Mouse (Mus musculus): ENCODE results near the gene Hipk1. TPM values are rescaled to one million over a fixed set of nuclear protein-coding genes. Genes with fewer than 3 reads are reported as not detected.

The Hipk1 gene
- polyA plus RNA-seq, 1 experiment from 2014 or later, result 10.8 TPM

- Histone ChIP-seq H3K4me2 (no peak overlapping the region), H3K9ac (no peak overlapping the region), H3K4me3 (no peak overlapping the region), H3K36me3 (no peaks in the 10 kb centered on the region), H3K9me3 (no peaks in the 10 kb centered on the region), H3K27me3 (no peaks in the 10 kb centered on the region), H3K4me1 (peaks cover 5% of the 10 kb centered on the region; the same call in 1 of the 2 replicates), H3K27ac (no peak overlapping the region)
- 35% methylated on average over 6 of the region's 6 CpGs for WGBS
- ATAC-seq (ENCODE audit: insufficient number of reproducible peaks, low FRiP score, low TSS enrichment, low read depth), result no peak
Measured at GRCm38 (mm10) chr3:103704661-103705060, 86.7 kb downstream of the Hipk1 start.

GRCm38 (mm10) chr3:103696388-103696925 lies 94.9 kb downstream of the Hipk1 start:
- ATAC-seq (ENCODE audit: insufficient number of reproducible peaks, low FRiP score, low TSS enrichment, low read depth), result no peak
- Histone ChIP-seq H3K4me2 (no peak overlapping the region), H3K4me3 (no peak overlapping the region), H3K9me3 (no peaks in the 10 kb centered on the region), H3K27ac (no peak overlapping the region), H3K4me1 (no peaks in the 10 kb centered on the region), H3K36me3 (no peaks in the 10 kb centered on the region), H3K9ac (no peak overlapping the region), H3K27me3 (no peaks in the 10 kb centered on the region)
- WGBS, result 79% methylated on average over 1 of the region's 1 CpGs

GRCm38 (mm10) chr3:103695556-103695955 lies 95.8 kb downstream of the Hipk1 start:
- Histone ChIP-seq H3K9me3 (no peaks in the 10 kb centered on the region), H3K36me3 (no peaks in the 10 kb centered on the region), H3K9ac (no peak overlapping the region), H3K27ac (no peak overlapping the region), H3K27me3 (no peaks in the 10 kb centered on the region), H3K4me2 (no peak overlapping the region), H3K4me3 (no peak overlapping the region), H3K4me1 (no peaks in the 10 kb centered on the region)
- WGBS, result 51% methylated on average over 3 of the region's 3 CpGs
- ATAC-seq (ENCODE audit: insufficient number of reproducible peaks, low FRiP score, low TSS enrichment, low read depth), result no peak

GRCm38 (mm10) chr3:103690506-103690905 lies 100.9 kb downstream of the Hipk1 start:
- no peaks in the 10 kb centered on the region for H3K4me1 ChIP-seq
- H3K36me3 ChIP-seq, result no peaks in the 10 kb centered on the region
- no peak overlapping the region for H3K4me2 ChIP-seq
- H3K27ac ChIP-seq, result no peak overlapping the region
- ATAC-seq (ENCODE audit: insufficient number of reproducible peaks, low FRiP score, low TSS enrichment, low read depth), result no peak
- H3K9ac ChIP-seq, result no peak overlapping the region
- WGBS, result 80% methylated on average over 3 of the region's 3 CpGs
- no peak overlapping the region for H3K4me3 ChIP-seq
- no peaks in the 10 kb centered on the region for H3K9me3 ChIP-seq
- H3K27me3 ChIP-seq, result no peaks in the 10 kb centered on the region

Other genes starting within 250 kb of the Hipk1 start
- gene Syt6, start 216.3 kb downstream of the Hipk1 start, polyA plus RNA-seq (2015; fragmentation: Nextera tagmentation; extraction: Ambion mirVana), result 0.36 and 0.45 TPM in 2 replicates
- 0.06 and 0.25 TPM in 2 replicates for gene Atg4a-ps, start 145.5 kb downstream of the Hipk1 start, polyA plus RNA-seq (2015; fragmentation: Nextera tagmentation; extraction: Ambion mirVana)
- gene Olfml3, start 53.6 kb downstream of the Hipk1 start, polyA plus RNA-seq (2015; fragmentation: Nextera tagmentation; extraction: Ambion mirVana), result 71.8 and 79.7 TPM in 2 replicates
- not detected in 2 replicates for gene Gm10964, start 52.2 kb downstream of the Hipk1 start, polyA plus RNA-seq (2015; fragmentation: Nextera tagmentation; extraction: Ambion mirVana)
- 23.2 and 24.6 TPM in 2 replicates for gene Dclre1b, start 17.9 kb upstream of the Hipk1 start, polyA plus RNA-seq (2015; fragmentation: Nextera tagmentation; extraction: Ambion mirVana)
- 21.7 and 23.4 TPM in 2 replicates for gene Ap4b1, start 18.0 kb upstream of the Hipk1 start, polyA plus RNA-seq (2015; fragmentation: Nextera tagmentation; extraction: Ambion mirVana)
- 0.64 and 0.73 TPM in 2 replicates for gene Gm43064, start 18.0 kb upstream of the Hipk1 start, polyA plus RNA-seq (2015; fragmentation: Nextera tagmentation; extraction: Ambion mirVana)
- 0.46 and 0.87 TPM in 2 replicates for gene Bcl2l15, start 41.0 kb upstream of the Hipk1 start, polyA plus RNA-seq (2015; fragmentation: Nextera tagmentation; extraction: Ambion mirVana)
- gene Ptpn22, start 68.2 kb upstream of the Hipk1 start, polyA plus RNA-seq (2015; fragmentation: Nextera tagmentation; extraction: Ambion mirVana), result 0.94 and 1.1 TPM in 2 replicates
- gene Rsbn1, start 122.6 kb upstream of the Hipk1 start, polyA plus RNA-seq (2015; fragmentation: Nextera tagmentation; extraction: Ambion mirVana), result 10.8 and 10.9 TPM in 2 replicates
- gene Phtf1, start 176.5 kb upstream of the Hipk1 start, polyA plus RNA-seq (2015; fragmentation: Nextera tagmentation; extraction: Ambion mirVana), result 23.0 and 28.8 TPM in 2 replicates

Data from limb, embryonic 15.5 days (tissue).